Mouse (Mus musculus): Measurements from ENCODE around the gene Slc38a6. TPM values are rescaled to one million over a fixed set of nuclear protein-coding genes. Genes with fewer than 3 reads are reported as not detected.

The Slc38a6 gene
- polyA plus RNA-seq, 1 experiment from 2014 or later: 15.3 TPM

GRCm38 (mm10) chr12:73393018-73393417 is 106.4 kb downstream of the Slc38a6 start:
- no peak overlapping the region for H3K4me3 ChIP-seq (replicated peaks)
- H3K27me3 ChIP-seq: no peaks in the 10 kb centered on the region
- peaks cover 36% of the 10 kb centered on the region for H3K4me1 ChIP-seq (replicated peaks)
- H3K36me3 ChIP-seq: no peaks in the 10 kb centered on the region
- H3K4me2 ChIP-seq: no peak overlapping the region
- H3K9ac ChIP-seq (replicated peaks): no peak overlapping the region
- 0 out of 2 replicates have a peak overlapping the region, but pooled peaks have one; percentile 8 for H3K27ac ChIP-seq
- H3K9me3 ChIP-seq: 0 out of 2 replicates have a peak, but pooled peaks cover 3% of the 10 kb centered on the region
- no peak for ATAC-seq (ENCODE audit: insufficient number of reproducible peaks, insufficient read depth, low FRiP score, low TSS enrichment, low read depth)

- Histone ChIP-seq H3K36me3 (no peaks in the 10 kb centered on the region), H3K4me2 (no peak overlapping the region), H3K27me3 (no peaks in the 10 kb centered on the region), H3K4me1 (replicated peaks) (peaks cover 36% of the 10 kb centered on the region), H3K4me3 (replicated peaks) (no peak overlapping the region), H3K9ac (replicated peaks) (no peak overlapping the region), H3K9me3 (0 out of 2 replicates have a peak, but pooled peaks cover 3% of the 10 kb centered on the region), H3K27ac (peak overlapping the region; percentile 62)
- 26% methylated on average over 6 of the region's 6 CpGs for WGBS
- ATAC-seq (ENCODE audit: insufficient number of reproducible peaks, insufficient read depth, low FRiP score, low TSS enrichment, low read depth): no peak
Measured at GRCm38 (mm10) chr12:73393881-73394291, 107.3 kb downstream of the Slc38a6 start.

GRCm38 (mm10) chr12:73394571-73394970 is 108.0 kb downstream of the Slc38a6 start:
- Histone ChIP-seq H3K27me3 (no peaks in the 10 kb centered on the region), H3K27ac (no peak overlapping the region), H3K4me1 (replicated peaks) (peaks cover 34% of the 10 kb centered on the region), H3K9ac (replicated peaks) (no peak overlapping the region), H3K9me3 (0 out of 2 replicates have a peak, but pooled peaks cover 3% of the 10 kb centered on the region), H3K36me3 (no peaks in the 10 kb centered on the region), H3K4me3 (replicated peaks) (no peak overlapping the region), H3K4me2 (no peak overlapping the region)
- ATAC-seq (ENCODE audit: insufficient number of reproducible peaks, insufficient read depth, low FRiP score, low TSS enrichment, low read depth): no peak
- WGBS: 91% methylated on average over 5 of the region's 5 CpGs

- Histone ChIP-seq H3K4me3 (replicated peaks) (no peak overlapping the region), H3K27me3 (no peaks in the 10 kb centered on the region), H3K4me2 (no peak overlapping the region), H3K4me1 (replicated peaks) (peaks cover 39% of the 10 kb centered on the region), H3K27ac (no peak overlapping the region), H3K36me3 (no peaks in the 10 kb centered on the region), H3K9ac (replicated peaks) (no peak overlapping the region), H3K9me3 (0 out of 2 replicates have a peak, but pooled peaks cover 3% of the 10 kb centered on the region)
- ATAC-seq (ENCODE audit: insufficient number of reproducible peaks, insufficient read depth, low FRiP score, low TSS enrichment, low read depth): no peak
- WGBS: 36% methylated on average over 4 of the region's 4 CpGs
Measured at GRCm38 (mm10) chr12:73399426-73399825, 112.8 kb downstream of the Slc38a6 start.

- no peak for ATAC-seq (ENCODE audit: insufficient number of reproducible peaks, insufficient read depth, low FRiP score, low TSS enrichment, low read depth)
- peaks cover 50% of the 10 kb centered on the region for H3K4me1 ChIP-seq (replicated peaks)
- H3K4me3 ChIP-seq (replicated peaks): no peak overlapping the region
- H3K36me3 ChIP-seq: no peaks in the 10 kb centered on the region
- H3K9ac ChIP-seq (replicated peaks): no peak overlapping the region
- H3K27ac ChIP-seq: peak overlapping the region; percentile 12; the same call in 1 of the 2 replicates
- WGBS: 80% methylated on average over 4 of the region's 4 CpGs
- no peaks in the 10 kb centered on the region for H3K27me3 ChIP-seq
- H3K9me3 ChIP-seq: no peaks in the 10 kb centered on the region
- no peak overlapping the region for H3K4me2 ChIP-seq
Measured at GRCm38 (mm10) chr12:73400481-73401025, 114.0 kb downstream of the Slc38a6 start.

- Histone ChIP-seq H3K27ac (no peak overlapping the region), H3K4me3 (replicated peaks) (no peak overlapping the region), H3K4me2 (no peak overlapping the region), H3K9me3 (no peaks in the 10 kb centered on the region), H3K27me3 (no peaks in the 10 kb centered on the region), H3K4me1 (replicated peaks) (peaks cover 56% of the 10 kb centered on the region), H3K9ac (replicated peaks) (no peak overlapping the region), H3K36me3 (no peaks in the 10 kb centered on the region)
- WGBS: 75% methylated on average over 3 of the region's 3 CpGs
- no peak for ATAC-seq (ENCODE audit: insufficient number of reproducible peaks, insufficient read depth, low FRiP score, low TSS enrichment, low read depth)
Measured at GRCm38 (mm10) chr12:73401520-73402130, 115.0 kb downstream of the Slc38a6 start.

- Histone ChIP-seq H3K4me3 (replicated peaks) (no peak overlapping the region), H3K36me3 (no peaks in the 10 kb centered on the region), H3K4me2 (no peak overlapping the region), H3K4me1 (replicated peaks) (peaks cover 53% of the 10 kb centered on the region), H3K27ac (no peak overlapping the region), H3K9me3 (no peaks in the 10 kb centered on the region), H3K27me3 (no peaks in the 10 kb centered on the region; the same call in 1 of the 2 replicates), H3K9ac (replicated peaks) (no peak overlapping the region)
- ATAC-seq (ENCODE audit: insufficient number of reproducible peaks, insufficient read depth, low FRiP score, low TSS enrichment, low read depth): no peak
- 55% methylated on average over 5 of the region's 5 CpGs for WGBS
Measured at GRCm38 (mm10) chr12:73402137-73402712, 115.6 kb downstream of the Slc38a6 start.

GRCm38 (mm10) chr12:73402851-73403665 is 116.5 kb downstream of the Slc38a6 start:
- no peak for ATAC-seq (ENCODE audit: insufficient number of reproducible peaks, insufficient read depth, low FRiP score, low TSS enrichment, low read depth)
- no peaks in the 10 kb centered on the region; the same call in 1 of the 2 replicates for H3K27me3 ChIP-seq
- H3K36me3 ChIP-seq: no peaks in the 10 kb centered on the region
- no peaks in the 10 kb centered on the region for H3K9me3 ChIP-seq
- no peak overlapping the region for H3K9ac ChIP-seq (replicated peaks)
- no peak overlapping the region for H3K27ac ChIP-seq
- H3K4me2 ChIP-seq: no peak overlapping the region
- H3K4me1 ChIP-seq (replicated peaks): peaks cover 53% of the 10 kb centered on the region
- WGBS: 78% methylated on average over 11 of the region's 11 CpGs
- H3K4me3 ChIP-seq (replicated peaks): no peak overlapping the region

Other genes with a start within 250 kb of the Slc38a6 start
- 60.3 and 72.1 TPM in 2 replicates for gene Six1, start 232.9 kb upstream of the Slc38a6 start, polyA plus RNA-seq (2016; fragmentation: Nextera tagmentation; extraction: Ambion mirVana)
- gene Six4, start 173.3 kb upstream of the Slc38a6 start, polyA plus RNA-seq (2016; fragmentation: Nextera tagmentation; extraction: Ambion mirVana): 15.6 and 18.7 TPM in 2 replicates
- 40.7 and 43.7 TPM in 2 replicates for gene Mnat1, start 163.1 kb upstream of the Slc38a6 start, polyA plus RNA-seq (2016; fragmentation: Nextera tagmentation; extraction: Ambion mirVana)
- 21.7 and 23.7 TPM in 2 replicates for gene Trmt5, start 69 bp upstream of the Slc38a6 start, polyA plus RNA-seq (2016; fragmentation: Nextera tagmentation; extraction: Ambion mirVana)

Data from limb, embryonic 12.5 days (tissue).